Mouse (Mus musculus) intestine, postnatal 0 days (tissue): ENCODE measurements at regions not wholly inside any gene's neighbourhood (a gene's known extent, or its start where the extent isn't known, plus 50 kb on each side); places are given as distances from the start of the nearest gene placed in this dataset.
A peak's percentile ranks its signal among the peaks of the same experiment; 100 is the strongest.

Experiments
- ATAC-seq: fragments of 200-750 bp; cut with Nextera tagmentation; 2 replicates; pipeline ENCODE4 v1.8.0; 2017; ENCODE audit warnings: mild to moderate bottlenecking, moderate TSS enrichment, moderate library complexity
- H3K27ac ChIP-seq: fragments of 300-500 bp; sonication (generic); 2 replicates; pipeline ENCODE4 v1.5.1; 2014; ENCODE audit warnings: mild to moderate bottlenecking, low read depth, low read length, moderate library complexity
- H3K27me3 ChIP-seq: fragments of 300-500 bp; sonication (generic); replicated peaks from 2 replicates; pipeline ENCODE4 v1.6.1; 2014; ENCODE audit warnings: low read length, mixed read lengths; ENCODE audit not compliant: control insufficient read depth, insufficient read depth
- H3K36me3 ChIP-seq: fragments of 300-500 bp; sonication (generic); 2 replicates; pipeline ENCODE4 v1.6.1; 2014; ENCODE audit warnings: mild to moderate bottlenecking, moderate library complexity; ENCODE audit not compliant: control insufficient read depth, insufficient read depth
- H3K4me1 ChIP-seq: fragments of 300-500 bp; sonication (generic); replicated peaks from 2 replicates; pipeline ENCODE4 v1.6.1; 2014; ENCODE audit warnings: antibody characterized with exemption, low read length, mixed read lengths; ENCODE audit not compliant: control insufficient read depth, insufficient read depth
- H3K4me2 ChIP-seq: fragments of 300-500 bp; sonication (generic); replicated peaks from 2 replicates; pipeline ENCODE4 v1.6.1; 2014; ENCODE audit warnings: low read depth, mild to moderate bottlenecking, moderate library complexity
- H3K4me3 ChIP-seq: fragments of 300-500 bp; sonication (generic); 2 replicates; pipeline ENCODE4 v1.5.1; 2014; ENCODE audit warnings: low read depth, low read length
- H3K9ac ChIP-seq: fragments of 300-500 bp; sonication (generic); 2 replicates; pipeline ENCODE4 v1.6.1; 2014; ENCODE audit warnings: mild to moderate bottlenecking, low read depth, low read length
- H3K9me3 ChIP-seq: fragments of 300-500 bp; sonication (generic); 2 replicates; pipeline ENCODE4 v1.6.1; 2016; ENCODE audit warnings: mixed run types; ENCODE audit not compliant: control insufficient read depth
- CTCF ChIP-seq: sonication (generic); IDR thresholded peaks from 2 replicates; pipeline ENCODE4 v1.5.1; 2016; ENCODE audit warnings: low read depth, mild to moderate bottlenecking, control low read depth, antibody characterized with exemption, moderate library complexity
- WGBS: fragments of 180-500 bp; shearing (Covaris S2); extraction: QIAGEN DNeasy Blood & Tissue Kit; methylation state at CpG from one replicate; pipeline ENCODE4 v1.1.7; 2014; 5-methylcytosine and 5-hydroxymethylcytosine counted together

DNA sequence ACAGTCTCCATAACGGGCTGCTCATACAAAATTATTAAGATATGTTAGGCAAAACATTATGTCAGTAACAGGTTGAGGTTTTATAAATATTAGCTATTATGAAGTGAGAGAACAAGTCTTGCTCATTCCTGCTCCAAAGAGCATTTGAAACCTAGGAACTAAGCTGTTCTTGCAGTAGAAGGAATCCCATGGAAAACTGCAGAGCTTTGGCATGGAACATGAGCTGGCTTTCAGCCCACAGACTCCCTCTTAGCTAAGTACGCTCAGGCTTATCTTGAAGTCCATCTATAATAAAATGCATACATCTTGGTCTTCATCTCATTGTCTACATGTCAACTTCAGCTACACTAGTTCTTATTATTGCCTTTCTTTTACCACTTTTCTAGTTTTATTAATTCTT is 766.7 kb upstream of the Rag2 start:
- 74% methylated on average over 2 of the region's 2 CpGs for WGBS
- TF ChIP-seq CTCF, result no peak
- ATAC-seq, result no peak
- Histone ChIP-seq H3K27me3 (no peaks in the 10 kb centered on the region), H3K4me1 (no peaks in the 10 kb centered on the region), H3K9ac (no peak overlapping the region), H3K9me3 (no peaks in the 10 kb centered on the region), H3K4me3 (no peak overlapping the region), H3K36me3 (no peaks in the 10 kb centered on the region), H3K4me2 (no peak overlapping the region), H3K27ac (no peak overlapping the region)

DNA sequence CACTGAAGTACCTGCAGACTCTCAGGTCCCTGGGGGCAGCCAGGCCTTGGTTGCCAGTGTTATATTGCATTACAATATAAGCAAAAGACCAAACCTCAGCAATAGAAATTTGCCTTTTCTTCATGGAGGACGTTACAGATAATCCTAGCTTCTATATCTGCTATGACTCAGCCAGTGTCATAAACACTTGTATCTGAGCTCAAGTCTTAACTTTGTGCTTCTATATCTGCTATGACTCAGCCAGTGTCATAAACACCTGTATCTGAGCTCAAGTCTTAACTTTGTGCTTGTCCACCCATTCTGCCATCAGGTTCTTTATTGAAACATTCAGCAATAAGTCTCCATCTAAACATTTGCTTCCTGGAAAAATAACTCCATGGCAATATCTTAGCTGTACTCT is 759.0 kb upstream of the Rag2 start:
- Histone ChIP-seq H3K4me2 (no peak overlapping the region), H3K4me3 (no peak overlapping the region), H3K9ac (no peak overlapping the region), H3K27ac (no peak overlapping the region), H3K9me3 (no peaks in the 10 kb centered on the region), H3K4me1 (no peaks in the 10 kb centered on the region), H3K27me3 (no peaks in the 10 kb centered on the region), H3K36me3 (no peaks in the 10 kb centered on the region)
- no peak for TF ChIP-seq CTCF
- WGBS, result 28% methylated on average over 1 of the region's 1 CpGs
- peak; percentile 96 for ATAC-seq
